Mouse (Mus musculus) monocyte, adult 2 months (primary cell): ENCODE data around the gene Olfr1282.
"Not testable (repeated sequence)": the region's sequence is repeated elsewhere in the genome, so short reads cannot be mapped to it uniquely, and the experiment has no call there.

Experiments used
- DNase-seq, 2 experiments: peaks; one replicate each; pipeline ENCODE4 v3.0.0; 2022; ENCODE audit warnings: low spot score in 2 of 2, low read depth in 1 of 2

Olfr1282 gene

GRCm38 (mm10) chr2:111335976-111336375, at the start of gene Olfr1282:
Olfr1282 (minus strand) TSS chr2:111336076.
- no peak for DNase-seq

GRCm38 (mm10) chr2:111375222-111375621, 39.3 kb upstream of the Olfr1282 start, which contains the start of gene Olfr1284:
Olfr1284 (plus strand) TSS chr2:111375522.
- DNase-seq, result no peak

- no peak for DNase-seq
Observed at GRCm38 (mm10) chr2:111366490-111366889, 30.6 kb upstream of the Olfr1282 start, which contains the start of gene Olfr1283. Olfr1283 (plus strand) TSS chr2:111366790.

GRCm38 (mm10) chr2:111333721-111334120, 2.2 kb downstream of the Olfr1282 start:
- DNase-seq, result not testable (repeated sequence)

GRCm38 (mm10) chr2:111326220-111326619, 9.7 kb downstream of the Olfr1282 start, which contains the start of gene Olfr1281:
Olfr1281 (plus strand) TSS chr2:111326520.
- no peak for DNase-seq

GRCm38 (mm10) chr2:111313717-111314116, 22.2 kb downstream of the Olfr1282 start, which contains the start of gene Olfr1280:
Olfr1280 (plus strand) TSS chr2:111314017.
- DNase-seq, result no peak

GRCm38 (mm10) chr2:111300374-111300773, 35.5 kb downstream of the Olfr1282 start, which contains the start of gene Olfr1279:
Olfr1279 (plus strand) TSS chr2:111300635.
- DNase-seq, result no peak

- DNase-seq, result no peak
Observed at GRCm38 (mm10) chr2:111298541-111298940, 37.3 kb downstream of the Olfr1282 start.

- no peak for DNase-seq
Observed at GRCm38 (mm10) chr2:111289836-111290235, 46.0 kb downstream of the Olfr1282 start, which contains the start of gene Olfr1278. Olfr1278 (plus strand) TSS chr2:111290136.
